In genomic region chr10:81294442-81294841, GRCm38 (mm10) we compare ENCODE assay signal across 8 mouse cellular contexts. TPM values are rescaled to one million over a fixed set of nuclear protein-coding genes. Genes with fewer than 3 reads are reported as not detected.
A peak's percentile ranks its signal among the peaks of the same experiment; 100 is the strongest.
DNase-seq lines count a peak whose midpoint lies in the region; ATAC-seq and TF ChIP-seq lines count a peak whose summit lies in the region.

No protein-coding gene starts in this region.

- no peak for TF ChIP-seq EP300 in lung, postnatal 0 days (IDR thresholded peaks at IDR 0.05)

- peaks cover 24% of the 10 kb centered on the region; the same call in 1 of the 2 replicates for H3K4me1 ChIP-seq in lung, postnatal 0 days (ENCODE audit: insufficient read depth, low read depth, low read length)
- H3K4me1 ChIP-seq in embryonic facial prominence, embryonic 13.5 days, result peaks cover 37% of the 10 kb centered on the region
- peaks cover 31% of the 10 kb centered on the region for H3K4me1 ChIP-seq in limb, embryonic 12.5 days (replicated peaks)
- H3K4me1 ChIP-seq in stomach, embryonic 16.5 days (ENCODE audit: control insufficient read depth, insufficient read depth, low read length), result peaks cover 36% of the 10 kb centered on the region

- no peaks in the 10 kb centered on the region for H3K9me3 ChIP-seq in lung, postnatal 0 days (ENCODE audit: low read length)
- no peaks in the 10 kb centered on the region for H3K9me3 ChIP-seq in embryonic facial prominence, embryonic 13.5 days
- no peaks in the 10 kb centered on the region for H3K9me3 ChIP-seq in limb, embryonic 12.5 days
- no peaks in the 10 kb centered on the region for H3K9me3 ChIP-seq in stomach, embryonic 16.5 days (replicated peaks; ENCODE audit: control insufficient read depth, low read length)

- ATAC-seq in lung, postnatal 0 days, result no peak
- no peak for ATAC-seq in embryonic facial prominence, embryonic 13.5 days (ENCODE audit: insufficient number of reproducible peaks, insufficient read depth, low FRiP score, low TSS enrichment, low read depth)
- ATAC-seq in limb, embryonic 12.5 days (ENCODE audit: insufficient number of reproducible peaks, insufficient read depth, low FRiP score, low TSS enrichment, low read depth), result no peak
- ATAC-seq in stomach, embryonic 16.5 days (ENCODE audit: insufficient read depth, low FRiP score), result no peak

- no peak for DNase-seq in lung, postnatal 0 days (ENCODE audit: low spot score)
- no peak for DNase-seq in lung, postnatal 10 days
- no peak for DNase-seq in frontal cortex, postnatal 10 days (ENCODE audit: low spot score in 2 of 2)
- no peak for DNase-seq in spleen, adult 12 weeks (ENCODE audit: low spot score)
- no peak for DNase-seq in ovary, postnatal 36 days (ENCODE audit: low spot score)

- TF ChIP-seq CTCF in lung, postnatal 0 days (IDR thresholded peaks at IDR 0.05), result no peak

- H3K27ac ChIP-seq in lung, postnatal 0 days (ENCODE audit: low read length), result 0 out of 2 replicates have a peak overlapping the region, but pooled peaks have one; percentile 20
- H3K27ac ChIP-seq in embryonic facial prominence, embryonic 13.5 days, result no peak overlapping the region
- H3K27ac ChIP-seq in limb, embryonic 12.5 days, result no peak overlapping the region
- H3K27ac ChIP-seq in stomach, embryonic 16.5 days (ENCODE audit: low read length), result no peak overlapping the region

- H3K36me3 ChIP-seq in lung, postnatal 0 days (ENCODE audit: insufficient read depth, low read length), result no peaks in the 10 kb centered on the region
- peaks cover 12% of the 10 kb centered on the region; the same call in 1 of the 2 replicates for H3K36me3 ChIP-seq in embryonic facial prominence, embryonic 13.5 days
- peaks cover 18% of the 10 kb centered on the region for H3K36me3 ChIP-seq in limb, embryonic 12.5 days
- no peaks in the 10 kb centered on the region for H3K36me3 ChIP-seq in stomach, embryonic 16.5 days (ENCODE audit: control insufficient read depth, insufficient read depth, low read length)

- H3K9ac ChIP-seq in lung, postnatal 0 days (replicated peaks; ENCODE audit: low read depth), result peak overlapping the region; percentile 63; the same call in 1 of the 2 replicates
- peak overlapping the region; percentile 89 for H3K9ac ChIP-seq in embryonic facial prominence, embryonic 13.5 days
- H3K9ac ChIP-seq in limb, embryonic 12.5 days (replicated peaks), result peak overlapping the region; percentile 83; the same call in 1 of the 2 replicates
- peak overlapping the region; percentile 86 for H3K9ac ChIP-seq in stomach, embryonic 16.5 days (ENCODE audit: low read length)

- peak overlapping the region; percentile 1; the same call in 1 of the 2 replicates for H3K4me3 ChIP-seq in lung, postnatal 0 days (ENCODE audit: low read depth, low read length)
- H3K4me3 ChIP-seq in embryonic facial prominence, embryonic 13.5 days, result peak overlapping the region; percentile 91
- peak overlapping the region; percentile 78 for H3K4me3 ChIP-seq in limb, embryonic 12.5 days (replicated peaks)
- H3K4me3 ChIP-seq in stomach, embryonic 16.5 days (replicated peaks; ENCODE audit: low read length), result peak overlapping the region; percentile 91

- WGBS in lung, postnatal 0 days, result 35% methylated on average over 8 of the region's 8 CpGs
- whole genome bisulfite sequencing in embryonic facial prominence, embryonic 13.5 days, result 45% methylated on average over 8 of the region's 8 CpGs
- WGBS in limb, embryonic 12.5 days, result 42% methylated on average over 8 of the region's 8 CpGs
- WGBS in stomach, embryonic 16.5 days, result 48% methylated on average over 8 of the region's 8 CpGs

- H3K4me2 ChIP-seq in lung, postnatal 0 days (replicated peaks; ENCODE audit: low read depth, low read length), result peak overlapping the region; percentile 92
- peak overlapping the region; percentile 95 for H3K4me2 ChIP-seq in embryonic facial prominence, embryonic 13.5 days
- peak overlapping the region; percentile 98 for H3K4me2 ChIP-seq in limb, embryonic 12.5 days
- peak overlapping the region; percentile 97 for H3K4me2 ChIP-seq in stomach, embryonic 16.5 days (ENCODE audit: low read depth, low read length)

- no peaks in the 10 kb centered on the region for H3K27me3 ChIP-seq in lung, postnatal 0 days (replicated peaks; ENCODE audit: insufficient read depth, low read length)
- peaks cover 24% of the 10 kb centered on the region for H3K27me3 ChIP-seq in embryonic facial prominence, embryonic 13.5 days
- peaks cover 29% of the 10 kb centered on the region for H3K27me3 ChIP-seq in limb, embryonic 12.5 days
- no peaks in the 10 kb centered on the region for H3K27me3 ChIP-seq in stomach, embryonic 16.5 days (ENCODE audit: control insufficient read depth, insufficient read depth, low read length)

RNA-seq across cellular contexts. Expression of gene Pip5k1c, which starts 1.7 kb away (rescaled TPM):
- polyA plus RNA-seq in lung, postnatal 0 days (2015; fragmentation: Nextera tagmentation; extraction: Ambion mirVana), result 31.2 and 32.4 TPM in 2 replicates
- polyA plus RNA-seq in embryonic facial prominence, embryonic 13.5 days (2015; fragmentation: Nextera tagmentation; extraction: Ambion mirVana), result 56.0 and 57.6 TPM in 2 replicates
- polyA plus RNA-seq in limb, embryonic 12.5 days (2016; fragmentation: Nextera tagmentation; extraction: Ambion mirVana), result 63.9 and 68.5 TPM in 2 replicates
- 40.8 and 41.8 TPM in 2 replicates for polyA plus RNA-seq in stomach, embryonic 16.5 days (2015; fragmentation: Nextera tagmentation; extraction: Ambion mirVana)

RNA-seq across cellular contexts. Expression of gene Tjp3, which starts 3.1 kb away (rescaled TPM):
- 24.1 and 30.8 TPM in 2 replicates for polyA plus RNA-seq in lung, postnatal 0 days (2015; fragmentation: Nextera tagmentation; extraction: Ambion mirVana)
- 5.0 and 7.2 TPM in 2 replicates for polyA plus RNA-seq in embryonic facial prominence, embryonic 13.5 days (2015; fragmentation: Nextera tagmentation; extraction: Ambion mirVana)
- 3.2 and 3.6 TPM in 2 replicates for polyA plus RNA-seq in limb, embryonic 12.5 days (2016; fragmentation: Nextera tagmentation; extraction: Ambion mirVana)
- 29.1 and 35.7 TPM in 2 replicates for polyA plus RNA-seq in stomach, embryonic 16.5 days (2015; fragmentation: Nextera tagmentation; extraction: Ambion mirVana)

RNA-seq across cellular contexts. Expression of gene Cactin, which starts 26.5 kb away (rescaled TPM):
- polyA plus RNA-seq in lung, postnatal 0 days (2015; fragmentation: Nextera tagmentation; extraction: Ambion mirVana), result 20.3 and 23.0 TPM in 2 replicates
- polyA plus RNA-seq in embryonic facial prominence, embryonic 13.5 days (2015; fragmentation: Nextera tagmentation; extraction: Ambion mirVana), result 43.2 and 46.9 TPM in 2 replicates
- polyA plus RNA-seq in limb, embryonic 12.5 days (2016; fragmentation: Nextera tagmentation; extraction: Ambion mirVana), result 57.7 and 58.7 TPM in 2 replicates
- polyA plus RNA-seq in stomach, embryonic 16.5 days (2015; fragmentation: Nextera tagmentation; extraction: Ambion mirVana), result 22.4 and 26.7 TPM in 2 replicates

RNA-seq across cellular contexts. Expression of gene Apba3, which starts 27.7 kb away (rescaled TPM):
- 47.9 and 49.4 TPM in 2 replicates for polyA plus RNA-seq in lung, postnatal 0 days (2015; fragmentation: Nextera tagmentation; extraction: Ambion mirVana)
- polyA plus RNA-seq in embryonic facial prominence, embryonic 13.5 days (2015; fragmentation: Nextera tagmentation; extraction: Ambion mirVana), result 61.9 and 67.9 TPM in 2 replicates
- 48.8 and 53.1 TPM in 2 replicates for polyA plus RNA-seq in limb, embryonic 12.5 days (2016; fragmentation: Nextera tagmentation; extraction: Ambion mirVana)
- polyA plus RNA-seq in stomach, embryonic 16.5 days (2015; fragmentation: Nextera tagmentation; extraction: Ambion mirVana), result 61.6 and 66.9 TPM in 2 replicates

RNA-seq across cellular contexts. Expression of gene Mrpl54, which starts 27.7 kb away (rescaled TPM):
- polyA plus RNA-seq in lung, postnatal 0 days (2015; fragmentation: Nextera tagmentation; extraction: Ambion mirVana), result 132 and 162 TPM in 2 replicates
- 197 and 202 TPM in 2 replicates for polyA plus RNA-seq in embryonic facial prominence, embryonic 13.5 days (2015; fragmentation: Nextera tagmentation; extraction: Ambion mirVana)
- polyA plus RNA-seq in limb, embryonic 12.5 days (2016; fragmentation: Nextera tagmentation; extraction: Ambion mirVana), result 207 and 217 TPM in 2 replicates
- polyA plus RNA-seq in stomach, embryonic 16.5 days (2015; fragmentation: Nextera tagmentation; extraction: Ambion mirVana), result 197 and 220 TPM in 2 replicates

Comparison
In these comparisons a context has a peak if more than half of its experiments do, and no peak if none do; other contexts are left out.
1. H3K4me3 ChIP-seq: peak in every context shown above with its lines; median percentile 91 in embryonic facial prominence, embryonic 13.5 days; 91 in stomach, embryonic 16.5 days; 78 in limb, embryonic 12.5 days; 1 in lung, postnatal 0 days.